Mouse (Mus musculus) G1E-ER4 (cell line): ENCODE data around the gene Bcam. TPM values are rescaled to one million over a fixed set of nuclear protein-coding genes. Genes with fewer than 3 reads are reported as not detected.

Experiments
- GATA1 ChIP-seq: IDR thresholded peaks from one replicate; pipeline ENCODE4 v1.8.0; 2012; ENCODE audit warnings: low read length, inconsistent platforms
- polyA plus RNA-seq: library from polyadenylated mRNA; stranded (reverse); fragments of >175 nt; gene quantifications from 2 replicates; pipeline ENCODE4 v1.2.3, GENCODE M21; 2012

The Bcam gene
- polyA plus RNA-seq, 1 experiment = not detected

- no peak for TF ChIP-seq GATA1
Observed at GRCm38 (mm10) chr7:19722754-19723195, 48.0 kb downstream of the Bcam start.

- no peak for TF ChIP-seq GATA1
Observed at GRCm38 (mm10) chr7:19719200-19719599, 51.6 kb downstream of the Bcam start.

- no peak for TF ChIP-seq GATA1
Observed at GRCm38 (mm10) chr7:19718297-19718952, 52.4 kb downstream of the Bcam start.

- no peak for TF ChIP-seq GATA1
Observed at GRCm38 (mm10) chr7:19717346-19717745, 53.5 kb downstream of the Bcam start.

GRCm38 (mm10) chr7:19716822-19717221 is 54.0 kb downstream of the Bcam start:
- TF ChIP-seq GATA1 = no peak

- TF ChIP-seq GATA1 = no peak
Observed at GRCm38 (mm10) chr7:19716055-19716682, 54.6 kb downstream of the Bcam start.

GRCm38 (mm10) chr7:19715239-19716054 is 55.4 kb downstream of the Bcam start, which contains the start of gene Tomm40:
Gene Tomm40 (minus strand): TSS chr7:19715438.
- TF ChIP-seq GATA1 = no peak

- TF ChIP-seq GATA1 = no peak
Observed at GRCm38 (mm10) chr7:19714836-19715235, 56.0 kb downstream of the Bcam start.

GRCm38 (mm10) chr7:19713598-19713997 is 57.2 kb downstream of the Bcam start:
- TF ChIP-seq GATA1 = no peak

GRCm38 (mm10) chr7:19713196-19713595 is 57.6 kb downstream of the Bcam start:
- TF ChIP-seq GATA1 = no peak

- no peak for TF ChIP-seq GATA1
Observed at GRCm38 (mm10) chr7:19712414-19712813, 58.4 kb downstream of the Bcam start.

- TF ChIP-seq GATA1 = no peak
Observed at GRCm38 (mm10) chr7:19710650-19711049, 60.2 kb downstream of the Bcam start.

Other genes with a start within 250 kb of the Bcam start
- 134 and 156 TPM in 2 replicates for gene Ppp1r37, start 207.9 kb downstream of the Bcam start, polyA plus RNA-seq
- 3.0 and 3.1 TPM in 2 replicates for gene Zfp296, start 193.7 kb downstream of the Bcam start, polyA plus RNA-seq
- gene Gemin7, start 193.4 kb downstream of the Bcam start, polyA plus RNA-seq = 91.7 and 117 TPM in 2 replicates
- 263 and 292 TPM in 2 replicates for gene Clasrp, start 166.5 kb downstream of the Bcam start, polyA plus RNA-seq
- gene Relb, start 141.6 kb downstream of the Bcam start, polyA plus RNA-seq = 0.75 and 0.90 TPM in 2 replicates
- 149 and 193 TPM in 2 replicates for gene Clptm1, start 106.0 kb downstream of the Bcam start, polyA plus RNA-seq
- gene Apoc2, start 93.1 kb downstream of the Bcam start, polyA plus RNA-seq = not detected in 2 replicates
- gene Gm44805, start 89.6 kb downstream of the Bcam start, polyA plus RNA-seq = not detected in 2 replicates
- gene Apoc4, start 89.5 kb downstream of the Bcam start, polyA plus RNA-seq = not detected in 2 replicates
- gene Apoc1, start 78.4 kb downstream of the Bcam start, polyA plus RNA-seq = 4.8 and 6.7 TPM in 2 replicates
- 23.7 and 28.1 TPM in 2 replicates for gene Apoe, start 71.8 kb downstream of the Bcam start, polyA plus RNA-seq
- 694 and 701 TPM in 2 replicates for gene Tomm40, start 55.6 kb downstream of the Bcam start, polyA plus RNA-seq
- 49.4 and 58.6 TPM in 2 replicates for gene Nectin2, start 20.5 kb downstream of the Bcam start, polyA plus RNA-seq
- not detected in 2 replicates for gene Cblc, start 25.8 kb upstream of the Bcam start, polyA plus RNA-seq
- gene Bcl3, start 51.8 kb upstream of the Bcam start, polyA plus RNA-seq = not detected in 2 replicates
- not detected in 2 replicates for gene Gm19345, start 81.0 kb upstream of the Bcam start, polyA plus RNA-seq
- gene Ceacam16, start 90.3 kb upstream of the Bcam start, polyA plus RNA-seq = 0.83 and 1.3 TPM in 2 replicates
- gene Ceacam19, start 116.9 kb upstream of the Bcam start, polyA plus RNA-seq = not detected in 2 replicates
- not detected in 2 replicates for gene Pvr, start 150.1 kb upstream of the Bcam start, polyA plus RNA-seq
- gene Igsf23, start 179.7 kb upstream of the Bcam start, polyA plus RNA-seq = not detected in 2 replicates
- gene Ceacam20, start 194.4 kb upstream of the Bcam start, polyA plus RNA-seq = not detected in 2 replicates
- gene Nlrp9b, start 220.4 kb upstream of the Bcam start, polyA plus RNA-seq = not detected in 2 replicates